Mouse (Mus musculus) MEL (cell line): ENCODE results near the gene Ddx17. TPM values are rescaled to one million over a fixed set of nuclear protein-coding genes. Genes with fewer than 3 reads are reported as not detected.
A peak's percentile ranks its signal among the peaks of the same experiment; 100 is the strongest.

ENCODE experiments used
- DNase-seq: peaks from one replicate; pipeline ENCODE4 v3.0.0; 2011; ENCODE audit warnings: low read depth, low spot score
- H3K27ac ChIP-seq: 2 replicates; pipeline ENCODE4 v1.5.1; 2012; ENCODE audit warnings: low read depth, mild to moderate bottlenecking, control low read depth, low read length, moderate library complexity; ENCODE audit not compliant: control insufficient read depth
- H3K27me3 ChIP-seq, 2 experiments: fragments of 150-350 bp in 1 of 2; sonication (generic) in 1 of 2; 2 replicates each; pipeline ENCODE4 v1.6.1; 2012; ENCODE audit warnings: low read length in 2 of 2, mild to moderate bottlenecking in 2 of 2, improper control_type of control experiment in 1 of 2, moderate library complexity in 1 of 2; ENCODE audit not compliant: insufficient read depth in 2 of 2, control insufficient read depth in 1 of 2
- H3K36me3 ChIP-seq, 2 experiments: 2 replicates each; pipeline ENCODE4 v1.6.1; 2012 to 2014; ENCODE audit warnings: low read length in 2 of 2, improper control_type of control experiment in 1 of 2, inconsistent platforms in 1 of 2, mild to moderate bottlenecking in 1 of 2; ENCODE audit not compliant: insufficient read depth in 2 of 2, control insufficient read depth in 1 of 2
- H3K4me1 ChIP-seq, 2 experiments: fragments of 150-350 bp in 1 of 2; sonication (generic) in 1 of 2; 2 replicates each; pipeline ENCODE4 v1.6.1; 2012; ENCODE audit warnings: low read length in 2 of 2, improper control_type of control experiment in 1 of 2, mild to moderate bottlenecking in 1 of 2; ENCODE audit not compliant: insufficient read depth in 2 of 2, control insufficient read depth in 1 of 2
- H3K4me3 ChIP-seq, 2 experiments: fragments of 150-350 bp in 1 of 2; sonication (generic) in 1 of 2; 2 replicates each; pipeline ENCODE4 v1.5.1; 2012; ENCODE audit warnings: low read depth in 2 of 2, low read length in 2 of 2, mild to moderate bottlenecking in 2 of 2, moderate library complexity in 2 of 2, control low read depth in 1 of 2, improper control_type of control experiment in 1 of 2; ENCODE audit not compliant: control insufficient read depth in 1 of 2, insufficient read depth in 1 of 2
- H3K79me2 ChIP-seq: 2 replicates; pipeline ENCODE4 v1.6.1; 2012; ENCODE audit warnings: mild to moderate bottlenecking, low read length, moderate library complexity; ENCODE audit not compliant: control insufficient read depth, poor library complexity, insufficient read depth
- H3K9ac ChIP-seq: 2 replicates; pipeline ENCODE4 v1.6.1; 2012; ENCODE audit warnings: low read depth, mild to moderate bottlenecking, control low read depth, low read length, moderate library complexity; ENCODE audit not compliant: control insufficient read depth, poor library complexity, severe bottlenecking
- H3K9me3 ChIP-seq: fragments of 150-350 bp; sonication (generic); replicated peaks from 2 replicates; pipeline ENCODE4 v1.6.1; 2012; ENCODE audit warnings: mild to moderate bottlenecking, low read length, improper control_type of control experiment, moderate library complexity; ENCODE audit not compliant: insufficient read depth
- BHLHE40 ChIP-seq: IDR thresholded peaks from 2 replicates; pipeline ENCODE4 v1.6.1; 2012; ENCODE audit warnings: low read depth, mild to moderate bottlenecking, inconsistent platforms, low read length, improper control_type of control experiment, borderline replicate concordance
- E2F4 ChIP-seq: IDR thresholded peaks from 2 replicates; pipeline ENCODE4 v1.6.1; 2011; ENCODE audit warnings: low read depth, low read length, improper control_type of control experiment, borderline replicate concordance
- ELF1 ChIP-seq: IDR thresholded peaks from 2 replicates; pipeline ENCODE4 v1.6.1; 2014; ENCODE audit warnings: low read depth, mild to moderate bottlenecking, inconsistent platforms, low read length, improper control_type of control experiment, moderate library complexity
- GATA1 ChIP-seq: IDR thresholded peaks from 2 replicates; pipeline ENCODE4 v1.6.1; 2011; ENCODE audit warnings: low read depth, low read length, improper control_type of control experiment
- JUND ChIP-seq: IDR thresholded peaks from 2 replicates; pipeline ENCODE4 v1.6.1; 2011; ENCODE audit warnings: low read depth, mild to moderate bottlenecking, improper control_type of control experiment, low read length
- MAZ ChIP-seq: IDR thresholded peaks from 2 replicates; pipeline ENCODE4 v1.6.1; 2012; ENCODE audit warnings: low read depth, mild to moderate bottlenecking, inconsistent platforms, low read length, improper control_type of control experiment
- MXI1 ChIP-seq: IDR thresholded peaks from 2 replicates; pipeline ENCODE4 v1.6.1; 2011; ENCODE audit warnings: mild to moderate bottlenecking, low read depth, low read length, improper control_type of control experiment
- NRF1 ChIP-seq: IDR thresholded peaks from 2 replicates; pipeline ENCODE4 v1.6.1; 2014; ENCODE audit warnings: low read depth, mild to moderate bottlenecking, inconsistent platforms, low read length, improper control_type of control experiment, moderate library complexity; ENCODE audit not compliant: poor library complexity, insufficient read depth, severe bottlenecking
- POLR2A ChIP-seq, 2 experiments: IDR thresholded peaks; 2 replicates each; pipeline ENCODE4 v1.6.1; 2011 to 2012; ENCODE audit warnings: low read length in 2 of 2, mild to moderate bottlenecking in 2 of 2, control low read depth in 1 of 2, improper control_type of control experiment in 1 of 2, low read depth in 1 of 2, moderate library complexity in 1 of 2; ENCODE audit not compliant: control insufficient read depth in 1 of 2, insufficient read depth in 1 of 2, poor library complexity in 1 of 2
- POLR2AphosphoS5 ChIP-seq: IDR thresholded peaks from 2 replicates; pipeline ENCODE4 v1.6.1; 2012; ENCODE audit warnings: low read depth, borderline replicate concordance, mild to moderate bottlenecking, inconsistent platforms, low read length, moderate library complexity, mixed read lengths
- RCOR1 ChIP-seq: IDR thresholded peaks from 2 replicates; pipeline ENCODE4 v1.6.1; 2012; ENCODE audit warnings: low read depth, mild to moderate bottlenecking, inconsistent platforms, low read length, improper control_type of control experiment
- TAL1 ChIP-seq: IDR thresholded peaks from 2 replicates; pipeline ENCODE4 v1.6.1; 2012; ENCODE audit warnings: mild to moderate bottlenecking, inconsistent platforms, low read length, moderate library complexity, mixed read lengths
- TBP ChIP-seq: IDR thresholded peaks from 2 replicates; pipeline ENCODE4 v1.8.0; 2011; ENCODE audit warnings: low read depth, low read length, improper control_type of control experiment
- TCF12 ChIP-seq: IDR thresholded peaks from 2 replicates; pipeline ENCODE4 v1.6.1; 2014; ENCODE audit warnings: low read depth, mild to moderate bottlenecking, inconsistent platforms, low read length, improper control_type of control experiment, moderate library complexity
- ZNF384 ChIP-seq: IDR thresholded peaks from 2 replicates; pipeline ENCODE4 v1.6.1; 2012; ENCODE audit warnings: low read depth, mild to moderate bottlenecking, inconsistent platforms, low read length, improper control_type of control experiment
- polyA plus RNA-seq, 2 experiments: library from polyadenylated mRNA; stranded (reverse) in 1 of 2; unstranded in 1 of 2; fragments of >175 nt in 1 of 2; fragments of >200 nt in 1 of 2; gene quantifications; 2 replicates each; pipeline versions ENCODE4 v1.2.1 to v1.2.4; 2012; ENCODE audit warnings: low replicate concordance in 2 of 2, low read depth in 1 of 2; ENCODE audit not compliant: insufficient read length in 2 of 2, insufficient read depth in 1 of 2, missing spikeins in 1 of 2
- total RNA-seq: library from RNA; depleted of rRNA; stranded (reverse); fragments of 300-350 nt; gene quantifications from 2 replicates; pipeline ENCODE4 v1.2.3, GENCODE M21; 2012; rRNA removed

Ddx17 gene
- total RNA-seq (100 and 115 TPM in 2 replicates), polyA plus RNA-seq (100 to 1,000 TPM in 1 of 2 experiments, 10 to 100 TPM in 1; 85.4 to 148 TPM)

DNA sequence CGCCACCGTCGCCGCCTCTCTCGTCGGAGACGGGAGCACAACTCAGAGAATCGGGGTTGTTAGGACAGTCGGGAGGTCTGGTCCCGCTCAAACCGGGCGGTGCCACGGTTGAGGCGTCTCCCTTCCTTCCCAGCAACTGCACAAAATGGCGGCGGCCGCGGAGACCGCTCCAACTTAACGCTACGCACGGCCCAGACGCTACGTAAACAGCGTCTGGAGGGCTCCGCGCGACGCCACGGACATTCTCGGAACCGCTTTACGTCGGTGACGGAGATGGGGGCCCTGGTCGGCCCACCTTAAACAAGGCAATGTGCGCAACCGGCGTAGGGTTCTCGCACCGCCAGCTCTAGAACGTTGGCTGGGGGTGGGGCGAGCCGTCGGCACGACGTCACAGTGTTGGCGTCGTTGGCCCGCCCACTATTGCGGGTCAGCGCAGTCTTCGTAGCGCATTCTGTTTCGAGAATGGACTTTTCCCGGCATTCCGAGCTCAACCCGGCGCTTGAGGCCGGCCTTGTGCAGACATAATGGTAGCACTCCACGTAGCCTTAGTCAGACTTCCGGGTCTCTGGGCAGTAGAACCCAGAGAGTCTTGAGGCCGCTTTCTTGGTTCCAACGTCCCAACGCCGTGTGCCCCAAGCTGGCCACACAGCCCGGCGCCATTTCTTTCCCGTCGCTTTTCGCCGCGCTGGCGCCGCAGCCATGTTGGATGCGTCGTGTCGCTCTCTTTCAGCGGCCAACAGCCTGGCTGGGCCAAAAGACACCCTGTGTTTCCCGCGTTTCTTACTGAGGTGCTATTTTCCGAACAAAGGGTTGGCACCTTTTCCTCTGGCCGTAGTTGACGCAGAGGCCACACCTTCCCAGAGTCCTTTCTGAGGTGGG, at the start of gene Ddx17:
Gene Ddx17, minus strand, starts transcription at position 332 of the 879 bp plus-strand sequence.
- TF ChIP-seq POLR2AphosphoS5 (peak; percentile 54; the same call in 1 of the 2 replicates), BHLHE40 (no peak), E2F4 (no peak), POLR2A (IDR thresholded peaks at IDR 0.05; ENCODE audit: control insufficient read depth in 1 of 2, insufficient read depth in 1 of 2, low read depth in 1 of 2, low read length in 2 of 2, poor library complexity in 1 of 2) (peak; percentile 49 to 93), TCF12 (no peak), RCOR1 (no peak), MAZ (no peak), MXI1 (no peak), NRF1 (no peak), GATA1 (no peak), JUND (no peak), TBP (peak; percentile 67; the same call in 1 of the 2 replicates), ZNF384 (no peak)
- Histone ChIP-seq H3K27ac (peak within 1 kb of the TSS; percentile 82), H3K9me3 (no peaks in the 10 kb centered on the region), H3K9ac (peak within 1 kb of the TSS; percentile 86), H3K4me1 (peaks cover 0 to 12% of the 10 kb centered on the region in 2 experiments; a peak in 2 of 4 replicates), H3K79me2 (peaks cover 33% of the 10 kb centered on the region), H3K36me3 (peaks cover 0 to 24% of the 10 kb centered on the region in 2 experiments; a peak in 2 of 4 replicates), H3K4me3 (peak within 1 kb of the TSS; percentile 80 to 88), H3K27me3 (no peaks in the 10 kb centered on the region)
- DNase-seq, result peak; percentile 95

GRCm38 (mm10) chr15:79581581-79581980, 35.0 kb upstream of the Ddx17 start:
- no peaks in the 10 kb centered on the region for H3K79me2 ChIP-seq
- DNase-seq, result peak; percentile 74
- peaks cover 0 to 12% of the 10 kb centered on the region in 2 experiments; a peak in 2 of 4 replicates for H3K36me3 ChIP-seq
- no peak for TF ChIP-seq POLR2AphosphoS5
- no peak for TF ChIP-seq ELF1
- TF ChIP-seq TAL1, result peak; percentile 50
- TF ChIP-seq NRF1, result no peak
- H3K9me3 ChIP-seq, result no peaks in the 10 kb centered on the region
- H3K4me3 ChIP-seq, result no peak overlapping the region
- H3K27me3 ChIP-seq, result 0 out of 4 replicates have a peak, but pooled peaks cover 0 to 4% of the 10 kb centered on the region in 2 experiments
- H3K4me1 ChIP-seq, result peaks cover 10 to 15% of the 10 kb centered on the region in 2 experiments
- no peak overlapping the region for H3K9ac ChIP-seq
- no peak overlapping the region for H3K27ac ChIP-seq
